Mouse (Mus musculus): ENCODE results near the gene Glmp. TPM values are rescaled to one million over a fixed set of nuclear protein-coding genes. Genes with fewer than 3 reads are reported as not detected.
"Not testable (repeated sequence)": the region's sequence is repeated elsewhere in the genome, so short reads cannot be mapped to it uniquely, and the experiment has no call there.

Gene Glmp
- total RNA-seq, 2 experiments from 2014 or later: 87.9 to 88.4 TPM

- intact Hi-C loops (cut with DNase I): loop anchor here (1.0 to 5.0 kb wide), 2 partner anchors 10 to 38 kb away; partner anchors contain the start of genes Cct3, Glmp and Tsacc
- no peak for DNase-seq
Measured at GRCm38 (mm10) chr3:88334902-88335435, 10.1 kb downstream of the Glmp start.

DNA sequence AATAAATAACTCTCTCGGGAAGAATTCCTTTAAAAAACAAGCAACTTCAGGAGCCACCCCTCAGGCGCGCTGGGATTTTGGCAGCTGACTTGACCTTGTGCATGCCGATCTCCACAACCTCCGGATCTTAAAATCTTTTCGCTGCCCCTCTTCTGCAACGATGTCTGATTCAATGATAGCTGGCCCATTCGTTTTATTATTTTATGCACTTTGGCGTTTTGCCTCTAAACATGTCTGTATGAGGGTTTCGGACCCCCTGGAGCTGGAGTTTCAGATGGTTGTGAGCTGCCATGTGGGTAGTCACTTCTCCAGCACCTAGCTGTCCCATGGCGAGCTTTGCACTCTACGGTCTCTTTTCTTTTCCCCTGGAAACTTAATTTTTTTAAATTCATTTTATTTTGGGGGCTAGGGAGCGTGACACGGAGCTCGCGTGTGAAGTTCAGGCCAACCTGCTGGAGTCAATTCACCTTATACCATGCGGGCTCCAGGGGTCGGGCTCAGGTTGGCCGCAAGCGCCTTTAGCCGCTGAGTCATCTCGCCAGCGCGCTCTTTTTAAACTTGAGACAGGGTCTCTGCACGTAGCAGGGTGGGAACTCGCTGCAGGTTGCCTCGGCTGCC is 10.7 kb downstream of the Glmp start:
- DNase-seq: peak in 1 of 2 experiments; percentile 16
- intact Hi-C loops (cut with DNase I): loop anchor here (1.0 to 5.0 kb wide), 2 partner anchors 10 to 38 kb away; partner anchors contain the start of genes Cct3, Glmp and Tsacc

DNA sequence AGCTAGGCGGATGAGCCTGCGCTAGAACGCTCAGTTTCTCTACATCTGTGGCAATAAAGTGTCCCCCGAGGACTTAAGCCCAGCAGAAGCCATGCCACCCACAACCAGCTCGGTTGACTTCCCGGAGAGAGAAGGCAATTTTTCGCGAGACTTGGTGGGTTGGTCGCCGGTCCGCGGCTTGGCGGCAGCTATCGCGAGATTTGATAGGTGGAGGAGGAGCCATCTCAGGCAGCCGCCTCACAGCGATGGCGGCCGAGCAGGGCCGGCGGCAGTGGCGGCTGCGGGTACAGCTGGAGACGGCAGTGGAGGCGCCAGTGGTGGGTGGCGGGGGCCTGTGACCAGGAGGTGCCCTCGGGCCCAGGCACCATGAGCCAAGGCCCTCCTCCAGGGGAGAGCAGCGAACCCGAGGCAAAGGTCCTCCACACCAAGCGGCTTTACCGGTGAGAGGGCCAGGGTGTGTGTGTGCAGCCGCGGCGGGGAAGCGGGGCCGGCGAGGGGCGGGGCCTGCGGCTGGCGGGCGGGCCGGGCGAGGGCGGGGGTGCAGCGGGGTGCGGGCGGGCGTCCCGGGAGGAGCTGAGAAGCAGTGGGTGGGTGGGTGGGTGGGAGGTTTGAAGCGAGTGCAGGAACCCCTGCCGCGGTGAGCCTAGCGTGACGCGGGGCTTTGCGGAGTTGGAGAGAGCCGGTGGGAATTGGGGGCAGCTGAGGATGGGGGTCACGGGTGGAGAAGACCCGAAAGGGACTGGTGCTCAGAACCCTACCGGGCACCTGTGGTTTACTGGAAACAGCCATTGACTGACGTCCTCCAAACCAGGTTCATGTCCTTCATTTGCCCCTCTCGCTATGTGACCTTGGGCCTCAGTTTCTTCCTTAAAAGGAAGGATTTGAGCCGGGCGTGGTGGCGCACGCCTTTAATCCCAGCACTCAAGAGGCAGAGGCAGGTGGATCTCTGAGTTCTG is 11.5 kb downstream of the Glmp start, which contains the start of the genes Tmem79 and Smg5:
Gene Tmem79 (minus strand): TSS at position 91 of the 956 bp plus-strand sequence.
Gene Smg5 (plus strand): TSS at position 203 of the 956 bp plus-strand sequence.
- intact Hi-C loops (cut with DNase I): loop anchor here (5.0 kb wide), 1 partner anchor 39 kb away; the partner anchor contains the start of genes Cct3 and Tsacc
- peak; percentile 95 to 99 for DNase-seq

DNA sequence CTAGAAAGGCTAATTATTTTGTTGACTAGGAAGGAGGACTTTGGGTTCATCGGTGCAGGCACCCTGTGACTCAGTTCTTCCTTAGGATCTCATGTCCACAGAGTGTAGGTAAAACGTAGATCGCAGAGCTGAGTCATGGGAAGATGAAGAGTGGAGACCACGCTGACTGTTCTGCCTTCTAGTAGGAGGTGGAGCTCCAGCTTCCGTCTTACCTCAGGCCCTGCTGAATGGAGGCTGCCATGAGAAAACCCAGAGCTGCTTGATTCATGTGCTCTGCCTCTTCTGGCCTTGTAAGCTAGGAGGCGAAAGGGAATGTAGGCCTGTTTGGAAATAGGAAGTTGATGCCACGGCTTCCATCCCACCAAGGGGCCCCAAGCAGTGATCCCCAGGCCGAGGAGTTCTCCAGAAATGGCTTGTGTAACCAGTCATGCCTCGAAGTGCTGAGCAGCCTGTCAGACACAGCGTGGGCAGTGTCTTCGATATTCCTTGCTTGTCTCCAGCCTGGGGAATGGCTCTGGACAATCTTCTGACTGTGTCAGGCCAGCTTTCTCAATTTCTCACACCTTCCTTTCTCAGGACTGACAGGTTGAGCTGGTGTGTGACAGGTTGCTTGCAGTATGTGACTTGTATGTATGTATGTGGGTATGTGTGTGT is 12.7 kb downstream of the Glmp start:
- no peak for DNase-seq
- intact Hi-C loops (cut with DNase I): loop anchor here (5.0 kb wide), 1 partner anchor 40 kb away; the partner anchor contains the start of genes Cct3 and Tsacc

DNA sequence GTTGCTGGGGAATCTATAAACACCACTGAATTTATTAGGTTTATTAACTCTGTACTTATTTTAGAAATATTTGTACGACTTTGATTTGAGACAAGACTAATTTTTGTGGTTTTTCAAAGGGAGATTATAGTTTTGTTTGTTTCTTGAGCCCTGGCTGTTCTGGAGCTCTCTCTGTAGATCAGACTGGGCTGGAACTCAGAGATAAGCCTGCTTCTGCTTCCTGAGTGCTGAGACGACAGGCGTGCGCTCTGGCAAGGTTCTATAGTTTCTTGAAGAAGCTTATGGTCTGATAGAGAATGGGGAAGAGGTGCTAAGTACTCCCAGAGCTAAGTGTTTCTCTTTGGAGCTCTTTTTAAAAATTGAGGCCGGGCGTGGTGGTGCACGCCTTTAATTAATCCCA is 13.5 kb downstream of the Glmp start:
- intact Hi-C loops (cut with DNase I): loop anchor here (5.0 kb wide), 1 partner anchor 41 kb away; the partner anchor contains the start of genes Cct3 and Tsacc
- DNase-seq: no peak

DNA sequence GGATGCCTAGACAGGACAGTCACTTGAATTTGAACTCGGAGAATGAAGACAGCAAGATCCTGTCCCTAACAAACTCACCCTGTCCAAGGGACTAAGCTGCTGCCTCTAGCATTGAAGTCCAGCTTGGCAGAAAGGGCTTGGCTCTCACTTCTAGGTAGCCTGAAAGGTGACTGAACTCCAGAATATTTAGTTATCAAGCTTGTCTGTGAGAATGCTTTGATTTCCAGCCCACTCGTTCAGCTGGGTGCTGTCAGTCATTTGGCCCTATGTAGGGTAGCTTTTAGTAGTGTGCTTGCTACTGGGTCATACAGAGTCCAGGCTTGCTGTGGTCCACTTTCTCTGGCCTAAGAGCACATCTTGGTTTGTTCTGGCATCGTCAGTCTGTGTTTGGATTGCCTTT is 14.2 kb downstream of the Glmp start:
- no peak for DNase-seq
- intact Hi-C loops (cut with DNase I): loop anchor here (5.0 kb wide), 1 partner anchor 42 kb away; the partner anchor contains the start of genes Cct3 and Tsacc

DNA sequence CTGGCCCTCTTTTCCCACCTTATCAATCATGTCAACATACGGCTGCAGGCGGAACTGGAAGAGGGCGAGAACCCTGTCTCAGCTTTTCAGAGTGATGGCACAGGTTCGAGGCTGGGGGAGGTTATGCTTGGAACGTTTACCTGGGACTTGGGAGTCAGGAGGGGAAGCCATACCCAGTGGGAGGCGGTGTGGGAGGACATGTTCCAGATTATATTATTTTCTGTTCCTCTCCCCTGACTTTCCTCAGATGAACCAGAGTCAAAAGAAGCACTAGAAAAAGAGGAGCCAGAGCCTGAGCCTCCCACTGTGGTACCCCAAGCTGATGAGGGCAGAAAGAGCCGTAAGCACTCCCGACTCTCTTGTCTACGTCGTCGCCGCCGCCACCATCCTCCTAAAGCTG is 25.9 kb downstream of the Glmp start:
- DNase-seq: no peak
- intact Hi-C loops (cut with DNase I): no loop called here

DNA sequence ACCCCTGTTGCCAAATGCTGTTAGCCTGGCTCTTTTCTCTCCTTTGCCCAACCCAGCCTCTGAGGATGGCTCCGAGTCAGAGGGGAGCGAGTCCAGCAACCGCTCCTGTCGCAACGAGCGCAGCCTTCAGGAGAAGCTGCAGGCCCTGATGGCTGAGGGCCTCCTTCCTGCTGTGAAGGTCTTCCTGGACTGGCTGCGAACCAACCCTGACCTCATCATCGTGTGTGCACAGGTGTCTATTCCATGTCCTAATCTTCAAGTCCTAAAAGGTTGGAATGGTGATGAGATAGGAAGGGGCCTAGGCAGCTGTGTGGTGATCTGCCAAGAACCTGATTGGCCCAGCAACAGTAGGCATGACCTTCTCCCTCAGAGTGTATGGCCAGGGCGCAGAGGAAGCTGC is 28.1 kb downstream of the Glmp start:
- no peak for DNase-seq
- intact Hi-C loops (cut with DNase I): no loop called here

DNA sequence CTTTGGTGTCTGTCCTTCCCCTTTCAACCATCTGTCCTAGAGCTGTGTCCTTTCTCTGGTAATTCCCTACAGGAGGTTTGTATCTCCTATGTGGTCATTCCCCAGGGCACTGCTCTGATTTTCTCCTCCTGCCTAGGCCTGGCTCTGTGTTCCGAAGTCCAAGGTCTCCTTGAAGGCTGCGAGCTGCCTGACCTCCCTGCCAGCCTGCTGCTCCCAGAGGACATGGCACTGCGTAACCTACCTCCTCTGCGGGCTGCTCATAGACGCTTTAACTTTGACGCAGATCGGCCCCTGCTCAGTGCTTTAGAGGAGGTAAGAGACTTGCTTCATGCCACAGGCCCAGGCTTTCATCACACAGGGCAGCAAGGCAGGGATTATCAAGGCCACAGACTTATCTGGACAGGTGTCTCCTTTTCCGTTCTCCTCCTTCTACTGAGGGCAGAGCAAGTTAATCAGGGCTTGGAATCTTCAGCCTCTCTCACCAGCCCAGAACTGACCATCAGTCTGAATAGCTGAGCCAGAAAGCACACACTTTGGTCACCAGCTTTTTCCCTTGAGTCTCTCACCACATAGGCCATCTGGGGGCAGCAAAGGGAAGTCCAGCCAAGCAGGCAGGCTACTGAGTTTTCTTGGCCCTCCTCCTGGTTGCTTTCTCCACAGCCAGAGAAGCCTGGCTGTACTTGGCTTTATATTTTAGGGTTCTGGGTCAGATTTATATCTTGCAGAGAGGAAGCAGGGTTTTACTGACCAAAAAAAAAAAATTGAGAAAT is 29.8 kb downstream of the Glmp start:
- DNase-seq: no peak
- intact Hi-C loops (cut with DNase I): no loop called here

DNA sequence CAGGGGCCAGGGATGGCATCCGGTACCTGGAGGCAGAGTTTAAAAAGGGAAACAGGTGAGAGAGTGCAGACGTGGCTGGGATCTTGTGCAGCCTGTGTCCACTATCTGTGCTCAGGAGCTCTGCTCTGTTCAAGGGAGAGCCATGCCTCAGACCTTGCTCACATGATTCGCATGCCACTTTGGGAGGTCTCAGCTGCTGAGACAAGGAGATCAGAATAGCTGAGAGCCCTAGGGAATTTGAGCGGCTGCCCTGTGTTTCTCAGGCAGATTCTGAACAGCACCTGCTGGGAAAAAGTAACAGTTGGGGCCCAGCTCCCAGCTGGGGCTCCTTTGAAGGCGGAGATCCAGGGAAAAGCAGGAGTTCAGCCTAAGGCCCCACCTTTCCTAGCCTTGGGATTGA is 34.8 kb downstream of the Glmp start:
- intact Hi-C loops (cut with DNase I): no loop called here

DNA sequence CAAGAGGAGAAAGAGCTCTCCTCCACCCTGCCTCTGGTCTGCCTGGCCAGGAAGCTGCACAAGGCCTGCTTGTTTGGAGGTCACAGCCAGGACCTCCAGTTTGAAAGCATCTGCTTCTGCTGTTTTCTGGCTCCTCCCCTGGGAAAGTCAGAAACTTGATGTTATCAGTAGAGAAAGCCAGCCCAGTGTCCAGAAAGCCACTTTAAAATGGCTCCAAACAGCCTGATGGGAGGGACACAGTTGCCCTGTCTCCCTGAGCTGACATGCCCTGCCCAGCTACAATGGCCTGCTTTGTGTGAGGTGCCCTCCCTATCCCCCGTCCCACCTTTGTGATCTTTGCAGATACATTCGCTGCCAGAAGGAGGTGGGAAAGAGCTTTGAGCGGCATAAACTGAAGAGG is 35.2 kb downstream of the Glmp start:
- intact Hi-C loops (cut with DNase I): no loop called here
- no peak for DNase-seq

More for the DNA sequence above, 34.8 kb downstream of the Glmp start:
- no peak for DNase-seq

GRCm38 (mm10) chr3:88361096-88361495 is 36.3 kb downstream of the Glmp start:
- DNase-seq: no peak

DNA sequence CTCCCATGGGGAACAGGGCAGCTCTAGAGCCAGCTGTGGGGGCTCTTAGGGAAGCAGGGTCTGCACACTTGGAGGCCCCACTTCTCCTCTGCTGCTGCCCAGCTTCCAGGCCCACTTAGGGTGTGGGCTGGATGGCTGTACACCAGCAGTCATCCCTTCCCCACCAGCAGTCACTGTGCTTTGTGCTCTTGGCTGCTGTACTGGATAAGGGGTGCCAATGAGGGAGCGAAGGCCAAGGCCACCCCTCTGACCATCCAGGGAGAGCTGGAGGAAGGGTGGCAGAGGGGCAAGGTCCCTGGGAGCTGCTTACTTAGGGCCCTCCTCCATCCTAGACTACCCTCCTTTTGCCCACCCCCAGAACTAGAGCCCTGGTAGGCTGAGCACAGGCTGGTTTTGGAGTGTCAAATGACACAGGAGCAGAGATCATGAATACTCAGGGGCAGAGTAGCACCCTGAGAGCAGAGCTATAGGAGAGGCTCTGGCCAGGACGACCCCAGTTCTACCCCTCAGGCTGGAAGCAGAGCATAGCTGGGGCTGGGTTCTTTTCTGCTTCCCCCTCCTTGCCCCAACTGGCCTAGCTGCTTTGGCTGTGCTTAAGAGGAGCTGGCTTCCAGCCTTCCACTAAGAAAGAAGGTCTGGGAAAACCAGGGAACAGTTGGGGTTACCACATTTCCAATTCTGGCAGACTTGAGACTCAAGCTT is 36.9 kb downstream of the Glmp start:
- intact Hi-C loops (cut with DNase I): no loop called here

More at GRCm38 (mm10) chr3:88361096-88361495, 36.3 kb downstream of the Glmp start:
- intact Hi-C loops (cut with DNase I): no loop called here

DNA sequence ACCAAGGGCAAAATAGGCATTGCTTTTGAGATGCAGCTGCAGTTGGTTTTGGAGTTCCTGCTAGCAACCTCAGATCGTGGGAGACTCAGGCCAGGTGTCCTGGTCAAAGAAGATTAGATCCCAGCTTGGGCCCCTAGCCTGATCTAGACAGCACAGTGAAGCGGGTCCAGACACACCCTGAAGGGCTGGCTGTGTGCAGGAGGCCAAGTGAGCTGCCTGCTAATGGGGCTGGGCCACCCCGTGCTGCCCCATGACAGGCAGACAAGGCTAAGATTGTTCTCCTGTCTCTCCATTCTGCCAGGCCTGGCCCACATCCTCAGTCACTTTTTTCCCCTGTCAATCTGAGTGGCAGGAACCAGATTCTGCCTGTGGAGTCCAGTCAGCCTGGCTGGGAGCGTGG is 38.9 kb downstream of the Glmp start:
- intact Hi-C loops (cut with DNase I): no loop called here
- no peak for DNase-seq

More for the DNA sequence above, 36.9 kb downstream of the Glmp start:
- DNase-seq: no peak

DNA sequence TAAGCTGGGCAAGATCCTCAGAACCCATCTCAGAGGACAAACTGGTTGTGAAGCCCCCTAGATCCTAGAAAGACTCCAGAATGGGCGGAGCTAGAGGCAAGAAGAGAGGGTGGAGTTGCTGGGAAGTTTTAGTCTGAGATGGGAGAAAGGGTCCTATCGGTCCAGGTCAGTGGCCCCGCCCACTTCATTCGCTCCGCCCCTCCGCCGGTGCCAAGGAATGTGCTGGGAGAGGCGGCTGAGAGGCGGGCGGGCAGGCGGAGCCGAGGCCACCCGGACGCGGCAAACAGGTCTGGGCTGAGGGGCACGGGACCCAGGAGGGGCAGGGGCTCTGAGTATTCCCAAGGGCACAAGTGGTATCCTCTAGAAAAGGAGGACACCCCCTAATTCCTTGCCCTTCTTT is 39.5 kb downstream of the Glmp start, which contains the start of gene Paqr6:
Gene Paqr6 (plus strand): TSS at position 248 of the 400 bp plus-strand sequence.
- DNase-seq: peak; percentile 59 to 74
- intact Hi-C loops (cut with DNase I): no loop called here

- intact Hi-C loops (cut with DNase I): no loop called here
Measured at GRCm38 (mm10) chr3:88365705-88366361, 41.0 kb downstream of the Glmp start.

DNA sequence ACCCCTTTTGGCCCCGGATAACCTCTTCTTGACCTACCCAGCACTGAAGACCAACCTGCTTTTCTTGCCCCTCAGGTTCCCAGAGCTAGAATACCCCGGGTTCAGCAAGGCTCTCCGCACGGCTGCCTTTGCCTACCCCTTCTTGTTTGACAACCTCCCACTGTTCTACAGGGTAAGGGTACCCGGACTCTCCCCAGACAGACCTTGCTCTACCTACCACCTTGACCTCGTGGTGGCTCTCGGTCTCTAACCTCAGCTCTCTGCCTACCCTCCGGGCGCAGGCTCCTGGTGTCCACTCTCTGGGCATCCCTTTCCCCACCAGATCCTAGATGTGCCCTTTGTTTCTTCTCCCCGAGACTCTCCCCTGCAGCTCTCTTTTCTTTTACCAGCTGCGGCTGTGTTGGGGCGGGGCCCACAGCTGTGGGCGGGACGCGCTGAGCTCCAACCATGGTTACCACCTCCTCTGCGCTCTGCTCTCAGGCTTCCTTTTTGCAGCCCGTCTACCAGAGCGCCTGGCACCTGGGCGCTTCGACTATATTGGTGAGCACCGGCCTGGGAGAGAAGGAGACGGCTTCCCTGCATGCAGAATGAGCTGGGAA is 42.1 kb downstream of the Glmp start:
- intact Hi-C loops (cut with DNase I): not testable (repeated sequence)
- peak in 1 of 2 experiments; percentile 19 for DNase-seq

More at GRCm38 (mm10) chr3:88365705-88366361, 41.0 kb downstream of the Glmp start:
- no peak for DNase-seq

GRCm38 (mm10) chr3:88367517-88367916 is 42.7 kb downstream of the Glmp start:
- intact Hi-C loops (cut with DNase I); DNase-seq: not testable (repeated sequence)

Measured in heart, postnatal 36 days (tissue).